Mouse (Mus musculus) stomach, postnatal 0 days (tissue): Measurements from ENCODE around the gene Kmt2a.

Source experiments
- CTCF ChIP-seq: IDR thresholded peaks from 2 replicates; pipeline ENCODE4 v1.5.1; 2016; ENCODE audit warnings: antibody characterized with exemption, low read depth, mild to moderate bottlenecking, moderate library complexity
- EP300 ChIP-seq: optimal IDR thresholded peaks from 2 replicates; pipeline ENCODE3; 2016; ENCODE audit warnings: antibody characterized with exemption

DNA sequence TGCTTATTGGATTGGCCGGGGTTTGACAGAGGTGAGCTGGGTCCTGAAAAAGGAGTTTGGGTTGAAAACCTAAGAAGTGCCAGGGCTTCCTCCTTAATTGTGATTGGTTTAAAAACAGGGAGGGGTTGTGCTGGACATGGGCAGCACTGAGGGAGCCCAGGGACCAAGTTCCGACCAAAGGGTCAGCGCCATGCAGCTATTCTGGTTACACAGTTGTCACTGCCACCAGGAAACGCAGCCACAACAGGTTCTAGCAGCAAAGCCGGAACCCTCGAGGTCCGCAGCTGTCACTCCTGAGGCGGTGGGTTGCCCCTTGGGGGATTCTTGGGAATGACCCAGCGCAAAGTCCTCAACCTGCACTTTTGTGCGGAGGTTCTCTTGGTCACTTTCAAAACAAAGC lies 76.4 kb downstream of the Kmt2a start:
- TF ChIP-seq CTCF, result no peak
- no peak for TF ChIP-seq EP300
